Mouse (Mus musculus) inflammation-experienced regulatory T-cells, adult 6 months (primary cell): Measurements from ENCODE around the gene Ap5m1. TPM values are rescaled to one million over a fixed set of nuclear protein-coding genes. Genes with fewer than 3 reads are reported as not detected.

Source experiments
- ATAC-seq: one replicate; pipeline ENCODE4 v1.8.0; 2017
- polyA plus RNA-seq, 3 experiments: library from polyadenylated mRNA; unstranded; fragments of 100-300 nt; shearing (Covaris generic); gene quantifications; one replicate each; pipeline ENCODE4 v1.2.1; 2017

Gene Ap5m1
- polyA plus RNA-seq, 3 experiments from 2014 or later: 56.2 to 61.5 (median 58.7) TPM

GRCm38 (mm10) chr14:49128544-49129263 is 62.8 kb downstream of the Ap5m1 start:
- ATAC-seq: no peak

GRCm38 (mm10) chr14:49132391-49132790 is 66.5 kb downstream of the Ap5m1 start:
- no peak for ATAC-seq

- ATAC-seq: no peak
Observed at GRCm38 (mm10) chr14:49138171-49138570, 72.3 kb downstream of the Ap5m1 start.

GRCm38 (mm10) chr14:49140756-49141155 is 74.9 kb downstream of the Ap5m1 start:
- no peak for ATAC-seq

Other genes with a start within 250 kb of the Ap5m1 start
- 10 to 100 TPM; 16.3 to 27.2 (median 16.5) TPM for gene Exoc5, start 556 bp downstream of the Ap5m1 start, polyA plus RNA-seq
- 10 to 100 TPM in 1 of 3 experiments, 1 to 10 TPM in 2; 5.5 to 11.0 (median 9.1) TPM for gene Naa30, start 106.1 kb downstream of the Ap5m1 start, polyA plus RNA-seq
- under 1 TPM in 1 of 3 experiments, not detected in 2; 0.31 TPM for gene ccdc198, start 179.4 kb downstream of the Ap5m1 start, polyA plus RNA-seq